Mouse (Mus musculus): ENCODE measurements around the gene Stambp. TPM values are rescaled to one million over a fixed set of nuclear protein-coding genes. Genes with fewer than 3 reads are reported as not detected.

The Stambp gene
- total and polyA plus RNA-seq, 3 experiments: 4.1 to 11.4 (median 4.6) TPM

- H3K27me3 ChIP-seq (replicated peaks): peaks cover 36% of the 10 kb centered on the region
- no peak overlapping the region for H3K4me2 ChIP-seq (ENCODE audit: insufficient read depth, low read depth, poor library complexity, severe bottlenecking)
- no peak overlapping the region for H3K9ac ChIP-seq (ENCODE audit: insufficient read depth, low read depth)
- no peak for TF ChIP-seq ELF1 (IDR thresholded peaks at IDR 0.05; ENCODE audit: low read depth, low read length)
- TF ChIP-seq CTCF (conservative IDR thresholded peaks at IDR 0.05 in 1 of 2, IDR thresholded peaks at IDR 0.05 in 1 of 2; ENCODE audit: low read depth in 2 of 2, low read length in 2 of 2): no peak
- TF ChIP-seq KAT2A (IDR thresholded peaks at IDR 0.05; ENCODE audit: insufficient replicate concordance, low read length): no peak
- TF ChIP-seq CHD2 (IDR thresholded peaks at IDR 0.05; ENCODE audit: low read length): no peak
- no peak for TF ChIP-seq E2F4 (IDR thresholded peaks at IDR 0.05; ENCODE audit: insufficient replicate concordance, low read depth, low read length)
- TF ChIP-seq MXI1 (IDR thresholded peaks at IDR 0.05; ENCODE audit: low read depth, low read length): no peak
- no peak for TF ChIP-seq SIN3A (IDR thresholded peaks at IDR 0.05; ENCODE audit: low read length)
- no peak for TF ChIP-seq USF1 (IDR thresholded peaks at IDR 0.05; ENCODE audit: low read depth, low read length)
- TF ChIP-seq USF2 (conservative IDR thresholded peaks at IDR 0.05; ENCODE audit: low read depth, low read length): no peak
- no peak for TF ChIP-seq POLR2AphosphoS2 (IDR thresholded peaks at IDR 0.05; ENCODE audit: low read depth, low read length)
- no peak for TF ChIP-seq HCFC1 (IDR thresholded peaks at IDR 0.05; ENCODE audit: low read depth, low read length)
- TF ChIP-seq NELFE (IDR thresholded peaks at IDR 0.05; ENCODE audit: low read depth, low read length): no peak
- TF ChIP-seq GABPA (IDR thresholded peaks at IDR 0.05; ENCODE audit: insufficient replicate concordance, low read depth, low read length): no peak
- no peak for TF ChIP-seq MEF2A (IDR thresholded peaks at IDR 0.05; ENCODE audit: borderline replicate concordance, low read depth, low read length)
- TF ChIP-seq ZKSCAN1 (IDR thresholded peaks at IDR 0.05; ENCODE audit: borderline replicate concordance, low read depth, low read length): no peak
- TF ChIP-seq ZC3H11A (IDR thresholded peaks at IDR 0.05; ENCODE audit: low read depth, low read length): no peak
- no peak for TF ChIP-seq SMC3 (IDR thresholded peaks at IDR 0.05; ENCODE audit: low read depth, low read length)
- no peaks in the 10 kb centered on the region for H3K36me3 ChIP-seq (replicated peaks in 1 of 2; ENCODE audit: control insufficient read depth in 1 of 2, insufficient read depth in 1 of 2, low read length in 1 of 2)
- no peak overlapping the region for H3K4me3 ChIP-seq (replicated peaks in 1 of 3; ENCODE audit: low read depth in 2 of 3, low read length in 2 of 3, poor library complexity in 1 of 3)
- H3K27ac ChIP-seq (ENCODE audit: insufficient read depth, low read depth): no peak overlapping the region
- H3K9me3 ChIP-seq (replicated peaks; ENCODE audit: low read length): no peaks in the 10 kb centered on the region
- in situ Hi-C loops (cut with MboI; ENCODE audit: low pct_ligation_motif_present, low pct_unique_long_range_greater_than_20kb, low sequenced_read_pairs): no loop called here
- no peaks in the 10 kb centered on the region for H3K79me2 ChIP-seq (replicated peaks; ENCODE audit: control insufficient read depth, extremely low read depth, insufficient read depth, poor library complexity, severe bottlenecking)
- dilution Hi-C loops (cut with MboI; ENCODE audit: extremely low pct_ligation_motif_present, extremely low pct_unique_long_range_greater_than_20kb, low sequenced_read_pairs): no loop called here
- no peak for DNase-seq (ENCODE audit: extremely low read depth)
- peaks cover 6 to 14% of the 10 kb centered on the region in 2 experiments for H3K4me1 ChIP-seq (ENCODE audit: control insufficient read depth in 1 of 2, insufficient read depth in 2 of 2)
These were observed 3.1 kb upstream of the Stambp start for GRCm38 (mm10) chr6:83575609-83576008.

- Histone ChIP-seq H3K79me2 (replicated peaks; ENCODE audit: control insufficient read depth, extremely low read depth, insufficient read depth, poor library complexity, severe bottlenecking) (no peaks in the 10 kb centered on the region), H3K4me2 (ENCODE audit: insufficient read depth, low read depth, poor library complexity, severe bottlenecking) (peak overlapping the region; percentile 85), H3K9ac (ENCODE audit: insufficient read depth, low read depth) (peak overlapping the region; percentile 72), H3K9me3 (replicated peaks; ENCODE audit: low read length) (no peaks in the 10 kb centered on the region), H3K36me3 (replicated peaks in 1 of 2; ENCODE audit: control insufficient read depth in 1 of 2, insufficient read depth in 1 of 2, low read length in 1 of 2) (peaks cover 5 to 23% of the 10 kb centered on the region in 2 experiments), H3K4me3 (replicated peaks in 1 of 3; ENCODE audit: low read depth in 2 of 3, low read length in 2 of 3, poor library complexity in 1 of 3) (peak overlapping the region; percentile 86 to 90 (median 87)), H3K4me1 (ENCODE audit: control insufficient read depth in 1 of 2, insufficient read depth in 2 of 2) (peaks cover 20 to 38% of the 10 kb centered on the region in 2 experiments), H3K27ac (ENCODE audit: insufficient read depth, low read depth) (no peak overlapping the region), H3K27me3 (replicated peaks) (peaks cover 10% of the 10 kb centered on the region)
- dilution Hi-C loops (cut with MboI; ENCODE audit: extremely low pct_ligation_motif_present, extremely low pct_unique_long_range_greater_than_20kb, low sequenced_read_pairs) (no loop called here), in situ Hi-C loops (cut with MboI; ENCODE audit: low pct_ligation_motif_present, low pct_unique_long_range_greater_than_20kb, low sequenced_read_pairs) (no loop called here)
- peak; percentile 93 for DNase-seq (ENCODE audit: extremely low read depth)
- TF ChIP-seq PAX5 (IDR thresholded peaks at IDR 0.05; ENCODE audit: low read length): no peak
- no peak for TF ChIP-seq E2F4 (IDR thresholded peaks at IDR 0.05; ENCODE audit: insufficient replicate concordance, low read depth, low read length)
- no peak for TF ChIP-seq SMC3 (IDR thresholded peaks at IDR 0.05; ENCODE audit: low read depth, low read length)
- no peak for TF ChIP-seq MYC (IDR thresholded peaks at IDR 0.05; ENCODE audit: low read depth, low read length)
- TF ChIP-seq RCOR1 (conservative IDR thresholded peaks at IDR 0.05; ENCODE audit: low read depth, low read length): no peak
- no peak for TF ChIP-seq RAD21 (IDR thresholded peaks at IDR 0.05; ENCODE audit: low read depth, low read length)
- no peak for TF ChIP-seq EP300 (IDR thresholded peaks at IDR 0.05; ENCODE audit: low read length)
- TF ChIP-seq NRF1 (IDR thresholded peaks at IDR 0.05; ENCODE audit: low read depth, low read length): 0 out of 2 replicates have a peak, but pooled peaks have one; percentile 14
- no peak for TF ChIP-seq CTCF (conservative IDR thresholded peaks at IDR 0.05 in 1 of 2, IDR thresholded peaks at IDR 0.05 in 1 of 2; ENCODE audit: low read depth in 2 of 2, low read length in 2 of 2)
- no peak for TF ChIP-seq GABPA (IDR thresholded peaks at IDR 0.05; ENCODE audit: insufficient replicate concordance, low read depth, low read length)
- TF ChIP-seq HCFC1 (IDR thresholded peaks at IDR 0.05; ENCODE audit: low read depth, low read length): peak; percentile 60; the same call in 1 of the 2 replicates
- TF ChIP-seq POLR2AphosphoS2 (IDR thresholded peaks at IDR 0.05; ENCODE audit: low read depth, low read length): no peak
- TF ChIP-seq KAT2A (IDR thresholded peaks at IDR 0.05; ENCODE audit: insufficient replicate concordance, low read length): 0 out of 2 replicates have a peak, but pooled peaks have one; percentile 24
- TF ChIP-seq CHD2 (IDR thresholded peaks at IDR 0.05; ENCODE audit: low read length): no peak
- no peak for TF ChIP-seq ZKSCAN1 (IDR thresholded peaks at IDR 0.05; ENCODE audit: borderline replicate concordance, low read depth, low read length)
- TF ChIP-seq ZC3H11A (IDR thresholded peaks at IDR 0.05; ENCODE audit: low read depth, low read length): no peak
- peak; percentile 73; the same call in 1 of the 2 replicates for TF ChIP-seq TBP (conservative IDR thresholded peaks at IDR 0.05; ENCODE audit: low read depth, low read length)
- TF ChIP-seq NELFE (IDR thresholded peaks at IDR 0.05; ENCODE audit: low read depth, low read length): peak; percentile 62
- TF ChIP-seq POLR2A (IDR thresholded peaks at IDR 0.05; ENCODE audit: low read depth, low read length): peak; percentile 63
- 0 out of 2 replicates have a peak, but pooled peaks have one; percentile 19 for TF ChIP-seq MAX (IDR thresholded peaks at IDR 0.05; ENCODE audit: low read length)
- no peak for TF ChIP-seq MAFK (IDR thresholded peaks at IDR 0.05; ENCODE audit: insufficient replicate concordance, low read length)
- TF ChIP-seq MAZ (IDR thresholded peaks at IDR 0.05; ENCODE audit: low read depth, low read length): no peak
- no peak for TF ChIP-seq MEF2A (IDR thresholded peaks at IDR 0.05; ENCODE audit: borderline replicate concordance, low read depth, low read length)
- TF ChIP-seq ELF1 (IDR thresholded peaks at IDR 0.05; ENCODE audit: low read depth, low read length): peak; percentile 83
These were observed 475 bp downstream of the Stambp start for GRCm38 (mm10) chr6:83571840-83572667.

All from CH12.LX (cell line).